Mouse (Mus musculus): Measurements from ENCODE around the gene Vamp5.

Vamp5 gene

GRCm38 (mm10) chr6:72389941-72390771, 9.9 kb upstream of the Vamp5 start, which contains the start of gene Vamp8:
TSS of gene Vamp8 (minus strand) at chr6:72390703.
- in situ Hi-C loops (cut with MboI) = no loop called here

GRCm38 (mm10) chr6:72389471-72389940, 9.2 kb upstream of the Vamp5 start:
- in situ Hi-C loops (cut with MboI) = no loop called here

- in situ Hi-C loops (cut with MboI) = no loop called here
Observed at GRCm38 (mm10) chr6:72388791-72389329, 8.6 kb upstream of the Vamp5 start.

GRCm38 (mm10) chr6:72388266-72388665, 8.0 kb upstream of the Vamp5 start:
- in situ Hi-C loops (cut with MboI) = no loop called here

- in situ Hi-C loops (cut with MboI) = no loop called here
Observed at GRCm38 (mm10) chr6:72387816-72388215, 7.5 kb upstream of the Vamp5 start.

- in situ Hi-C loops (cut with MboI) = no loop called here
Observed at GRCm38 (mm10) chr6:72386561-72386960, 6.3 kb upstream of the Vamp5 start.

GRCm38 (mm10) chr6:72385258-72385657, 5.0 kb upstream of the Vamp5 start:
- in situ Hi-C loops (cut with MboI) = no loop called here

GRCm38 (mm10) chr6:72383952-72384351, 3.7 kb upstream of the Vamp5 start:
- in situ Hi-C loops (cut with MboI) = no loop called here

- in situ Hi-C loops (cut with MboI) = no loop called here
Observed at GRCm38 (mm10) chr6:72383142-72383820, 3.0 kb upstream of the Vamp5 start.

- in situ Hi-C loops (cut with MboI) = no loop called here
Observed at GRCm38 (mm10) chr6:72382494-72382893, 2.2 kb upstream of the Vamp5 start.

GRCm38 (mm10) chr6:72379377-72380130, 714 bp downstream of the Vamp5 start:
- in situ Hi-C loops (cut with MboI) = no loop called here

GRCm38 (mm10) chr6:72378510-72379234, 1.6 kb downstream of the Vamp5 start:
- in situ Hi-C loops (cut with MboI) = no loop called here

- in situ Hi-C loops (cut with MboI) = no loop called here
Observed at GRCm38 (mm10) chr6:72374820-72375563, 5.3 kb downstream of the Vamp5 start.

- in situ Hi-C loops (cut with MboI) = no loop called here
Observed at GRCm38 (mm10) chr6:72374206-72374605, 6.1 kb downstream of the Vamp5 start.

GRCm38 (mm10) chr6:72373184-72373583, 7.1 kb downstream of the Vamp5 start:
- in situ Hi-C loops (cut with MboI) = no loop called here

GRCm38 (mm10) chr6:72371571-72371970, 8.7 kb downstream of the Vamp5 start:
- in situ Hi-C loops (cut with MboI) = no loop called here

GRCm38 (mm10) chr6:72371147-72371546, 9.1 kb downstream of the Vamp5 start:
- in situ Hi-C loops (cut with MboI) = no loop called here

GRCm38 (mm10) chr6:72370091-72370490, 10.2 kb downstream of the Vamp5 start:
- in situ Hi-C loops (cut with MboI) = no loop called here

- in situ Hi-C loops (cut with MboI) = no loop called here
Observed at GRCm38 (mm10) chr6:72369557-72369956, 10.7 kb downstream of the Vamp5 start.

GRCm38 (mm10) chr6:72367460-72367974, 12.8 kb downstream of the Vamp5 start:
- in situ Hi-C loops (cut with MboI) = no loop called here
